In the genomic region with DNA sequence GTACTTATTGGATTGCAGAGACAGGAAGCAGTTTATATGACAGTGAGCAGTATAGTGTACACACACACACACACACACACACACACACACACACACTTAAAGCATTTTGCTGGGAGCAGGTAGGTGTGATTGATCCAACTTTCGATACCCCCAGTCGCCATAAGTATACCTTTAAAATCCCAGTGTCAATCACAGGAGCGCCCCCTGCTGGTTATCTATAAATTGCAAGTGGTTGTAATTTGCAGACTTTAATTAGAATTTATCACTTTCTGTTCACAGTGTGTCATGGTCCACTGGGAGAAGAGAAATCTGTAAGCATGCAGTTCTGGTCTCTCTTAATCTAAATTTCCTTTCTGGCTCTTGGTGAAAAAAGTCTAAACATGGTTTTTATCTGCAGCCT, we compare ENCODE assay signal across 10 mouse cellular contexts.
A peak's percentile ranks its signal among the peaks of the same experiment; 100 is the strongest.
DNase-seq lines count a peak whose midpoint lies in the region; ATAC-seq and TF ChIP-seq lines count a peak whose summit lies in the region.
"Had no signal": no experiment of that assay in that cellular context is flagged by ENCODE, and none has a peak within 500 bp of the region (broad histone marks: within the 10 kb centered on the region; RNA-seq: fewer than 3 reads in every experiment).

No protein-coding gene starts in this region.

- peak; percentile 14 for DNase-seq in forebrain, embryonic 14.5 days (ENCODE audit: low spot score)
- DNase-seq in left cerebral cortex, adult 2 months (ENCODE audit: extremely low spot score in 1 of 2, low spot score in 2 of 2) = no peak
- DNase-seq in left cerebral cortex, adult 9 months (ENCODE audit: low spot score in 2 of 2) = no peak
- peak; percentile 23 for DNase-seq in R1 (ENCODE audit: low read depth, low spot score)
- peak; percentile 55 for DNase-seq in limb, embryonic 11.5 days (ENCODE audit: low spot score)
- DNase-seq in urinary bladder, postnatal 36 days (ENCODE audit: low spot score in 2 of 2) = no peak
- DNase-seq in spleen, postnatal 10 days (ENCODE audit: low spot score in 2 of 2) = no peak
- DNase-seq: cerebellum, adult 8-10 months had no signal

- H3K4me3 ChIP-seq in forebrain, embryonic 14.5 days (ENCODE audit: low read depth, low read length) = no peak overlapping the region
- H3K4me3 ChIP-seq in forebrain, embryonic 15.5 days = no peak overlapping the region
- H3K4me3 ChIP-seq in left cerebral cortex, adult 2 months = no peak overlapping the region
- no peak overlapping the region for H3K4me3 ChIP-seq in limb, embryonic 11.5 days (ENCODE audit: low read depth, low read length)

- no peaks in the 10 kb centered on the region for H3K36me3 ChIP-seq in forebrain, embryonic 14.5 days (ENCODE audit: control insufficient read depth, insufficient read depth, low read length)
- H3K36me3 ChIP-seq in forebrain, embryonic 15.5 days = no peaks in the 10 kb centered on the region
- no peaks in the 10 kb centered on the region for H3K36me3 ChIP-seq in limb, embryonic 11.5 days (ENCODE audit: control insufficient read depth, insufficient read depth, low read length)

- no peaks in the 10 kb centered on the region for H3K27me3 ChIP-seq in forebrain, embryonic 14.5 days (replicated peaks; ENCODE audit: control insufficient read depth, insufficient read depth, low read length)
- no peaks in the 10 kb centered on the region for H3K27me3 ChIP-seq in forebrain, embryonic 15.5 days
- no peaks in the 10 kb centered on the region for H3K27me3 ChIP-seq in limb, embryonic 11.5 days (ENCODE audit: control insufficient read depth, insufficient read depth, low read length)
- H3K27me3 ChIP-seq: CH12.LX had no signal

- intact Hi-C loops in left cerebral cortex, adult 2 months (cut with DNase I) = no loop called here

- H3K27ac ChIP-seq in forebrain, embryonic 14.5 days (ENCODE audit: low read depth, low read length) = no peak overlapping the region
- no peak overlapping the region for H3K27ac ChIP-seq in forebrain, embryonic 15.5 days (replicated peaks)
- H3K27ac ChIP-seq in left cerebral cortex, adult 2 months = no peak overlapping the region
- H3K27ac ChIP-seq in limb, embryonic 11.5 days (replicated peaks; ENCODE audit: low read depth, low read length) = no peak overlapping the region

- H3K9me3 ChIP-seq in forebrain, embryonic 14.5 days (replicated peaks; ENCODE audit: control insufficient read depth, low read length) = no peaks in the 10 kb centered on the region
- H3K9me3 ChIP-seq in forebrain, embryonic 15.5 days = no peaks in the 10 kb centered on the region
- no peaks in the 10 kb centered on the region for H3K9me3 ChIP-seq in limb, embryonic 11.5 days (ENCODE audit: control insufficient read depth, low read length)

- WGBS in forebrain, embryonic 14.5 days = 25% methylated on average over 3 of the region's 3 CpGs
- 13% methylated on average over 3 of the region's 3 CpGs for WGBS in forebrain, embryonic 15.5 days
- WGBS in limb, embryonic 11.5 days = 26% methylated on average over 3 of the region's 3 CpGs

- no peak overlapping the region for H3K4me2 ChIP-seq in forebrain, embryonic 14.5 days (ENCODE audit: low read length)
- H3K4me2 ChIP-seq in forebrain, embryonic 15.5 days (replicated peaks) = no peak overlapping the region
- no peak overlapping the region for H3K4me2 ChIP-seq in limb, embryonic 11.5 days (ENCODE audit: low read depth, severe bottlenecking)

- H3K9ac ChIP-seq in forebrain, embryonic 14.5 days (ENCODE audit: low read length) = no peak overlapping the region
- no peak overlapping the region for H3K9ac ChIP-seq in forebrain, embryonic 15.5 days (replicated peaks)
- H3K9ac ChIP-seq in limb, embryonic 11.5 days (ENCODE audit: low read length) = no peak overlapping the region

- H3K4me1 ChIP-seq in forebrain, embryonic 14.5 days (ENCODE audit: control insufficient read depth, insufficient read depth, low read length) = no peaks in the 10 kb centered on the region
- H3K4me1 ChIP-seq in forebrain, embryonic 15.5 days = peaks cover 3% of the 10 kb centered on the region; the same call in 1 of the 2 replicates
- no peaks in the 10 kb centered on the region for H3K4me1 ChIP-seq in limb, embryonic 11.5 days (ENCODE audit: control insufficient read depth, insufficient read depth, low read length)

- TF ChIP-seq CTCF in left cerebral cortex, adult 2 months (IDR thresholded peaks at IDR 0.05) = peak; percentile 39

- no peak for ATAC-seq in forebrain, embryonic 14.5 days
- ATAC-seq in forebrain, embryonic 15.5 days (replicated peaks) = no peak
- ATAC-seq in limb, embryonic 11.5 days (ENCODE audit: insufficient number of reproducible peaks, low FRiP score, low TSS enrichment, low read depth) = no peak

Comparison
In these comparisons a context has a peak if more than half of its experiments do, and no peak if none do; other contexts are left out.
1. DNase-seq: peak in forebrain, embryonic 14.5 days (single experiment), R1 (single experiment) and limb, embryonic 11.5 days (single experiment); none in left cerebral cortex, adult 2 months (0 of 2), left cerebral cortex, adult 9 months (0 of 2), urinary bladder, postnatal 36 days (0 of 2) and spleen, postnatal 10 days (0 of 2).